Mouse (Mus musculus) CH12.LX (cell line): ENCODE measurements around the gene Mfrp. TPM values are rescaled to one million over a fixed set of nuclear protein-coding genes. Genes with fewer than 3 reads are reported as not detected.

ENCODE experiments used
- DNase-seq: peaks from one replicate; pipeline ENCODE4 v3.0.0-alpha.2; 2013; ENCODE audit errors: extremely low read depth
- H3K27ac ChIP-seq: 2 replicates; pipeline ENCODE4 v1.5.1; 2012; ENCODE audit warnings: low read depth, mild to moderate bottlenecking, control low read depth, moderate library complexity; ENCODE audit not compliant: insufficient read depth
- H3K27me3 ChIP-seq: replicated peaks from 2 replicates; pipeline ENCODE3; 2012; ENCODE audit warnings: inconsistent platforms
- H3K36me3 ChIP-seq, 2 experiments: replicated peaks in 1 of 2; 2 replicates each; pipeline versions ENCODE3 to v1.6.1; 2012; ENCODE audit warnings: inconsistent platforms in 1 of 2, low read length in 1 of 2, mild to moderate bottlenecking in 1 of 2, mixed read lengths in 1 of 2, moderate library complexity in 1 of 2; ENCODE audit not compliant: control insufficient read depth in 1 of 2, insufficient read depth in 1 of 2
- H3K4me1 ChIP-seq, 2 experiments: 2 replicates each; pipeline ENCODE4 v1.6.1; 2012; ENCODE audit warnings: inconsistent platforms in 1 of 2, moderate library complexity in 1 of 2; ENCODE audit not compliant: insufficient read depth in 2 of 2, control insufficient read depth in 1 of 2
- H3K4me2 ChIP-seq: 2 replicates; pipeline ENCODE4 v1.6.1; 2012; ENCODE audit warnings: low read depth, mild to moderate bottlenecking, control low read depth; ENCODE audit not compliant: poor library complexity, insufficient read depth, severe bottlenecking
- H3K4me3 ChIP-seq, 3 experiments: fragments of 150-350 bp in 1 of 3; sonication (generic) in 1 of 3; replicated peaks in 1 of 3; 2 replicates each; pipeline versions ENCODE3 to v1.5.1; 2011 to 2012; ENCODE audit warnings: low read depth in 2 of 3, low read length in 2 of 3, mild to moderate bottlenecking in 2 of 3, moderate library complexity in 2 of 3, control low read depth in 1 of 3, improper control_type of control experiment in 1 of 3, inconsistent platforms in 1 of 3, mixed read lengths in 1 of 3; ENCODE audit not compliant: poor library complexity in 1 of 3
- H3K79me2 ChIP-seq: replicated peaks from 2 replicates; pipeline ENCODE4 v1.6.1; 2012; ENCODE audit warnings: mild to moderate bottlenecking, moderate library complexity; ENCODE audit not compliant: control insufficient read depth, poor library complexity, insufficient read depth, severe bottlenecking; ENCODE audit errors: extremely low read depth
- H3K9ac ChIP-seq: 2 replicates; pipeline ENCODE4 v1.6.1; 2012; ENCODE audit warnings: low read depth, mild to moderate bottlenecking, control low read depth, moderate library complexity; ENCODE audit not compliant: insufficient read depth
- H3K9me3 ChIP-seq: replicated peaks from 2 replicates; pipeline ENCODE3; 2012; ENCODE audit warnings: low read length, inconsistent platforms, mixed read lengths
- CTCF ChIP-seq, 2 experiments: IDR thresholded peaks in 1 of 2; conservative IDR thresholded peaks in 1 of 2; 2 replicates each; pipeline ENCODE4 v1.5.1; 2011 to 2012; ENCODE audit warnings: low read depth in 2 of 2, low read length in 2 of 2, improper control_type of control experiment in 1 of 2, inconsistent platforms in 1 of 2, mild to moderate bottlenecking in 1 of 2, moderate library complexity in 1 of 2
- E2F4 ChIP-seq: IDR thresholded peaks from 2 replicates; pipeline ENCODE4 v1.6.1; 2011; ENCODE audit warnings: low read depth, low read length, improper control_type of control experiment; ENCODE audit not compliant: insufficient replicate concordance
- GABPA ChIP-seq: IDR thresholded peaks from 2 replicates; pipeline ENCODE4 v1.6.1; 2012; ENCODE audit warnings: low read depth, low read length, improper control_type of control experiment, inconsistent platforms; ENCODE audit not compliant: insufficient replicate concordance
- KAT2A ChIP-seq: IDR thresholded peaks from 2 replicates; pipeline ENCODE4 v1.6.1; 2012; ENCODE audit warnings: low read length, improper control_type of control experiment, inconsistent platforms; ENCODE audit not compliant: insufficient replicate concordance
- MYC ChIP-seq: IDR thresholded peaks from 2 replicates; pipeline ENCODE4 v1.6.1; 2011; ENCODE audit warnings: low read depth, mild to moderate bottlenecking, improper control_type of control experiment, low read length
- NELFE ChIP-seq: IDR thresholded peaks from 2 replicates; pipeline ENCODE4 v1.6.1; 2011; ENCODE audit warnings: low read depth, low read length, improper control_type of control experiment
- NRF1 ChIP-seq: IDR thresholded peaks from 2 replicates; pipeline ENCODE4 v1.6.1; 2014; ENCODE audit warnings: low read depth, mild to moderate bottlenecking, inconsistent platforms, low read length, improper control_type of control experiment, moderate library complexity
- PAX5 ChIP-seq: IDR thresholded peaks from 2 replicates; pipeline ENCODE4 v1.6.1; 2012; ENCODE audit warnings: low read length, inconsistent platforms, mixed read lengths
- POLR2AphosphoS2 ChIP-seq: IDR thresholded peaks from 2 replicates; pipeline ENCODE4 v1.6.1; 2011; ENCODE audit warnings: low read depth, low read length, improper control_type of control experiment
- ZC3H11A ChIP-seq: IDR thresholded peaks from 2 replicates; pipeline ENCODE4 v1.6.1; 2012; ENCODE audit warnings: low read depth, mild to moderate bottlenecking, inconsistent platforms, low read length, improper control_type of control experiment
- ZNF384 ChIP-seq: IDR thresholded peaks from 2 replicates; pipeline ENCODE4 v1.6.1; 2012; ENCODE audit warnings: low read depth, low read length, improper control_type of control experiment, inconsistent platforms
- dilution Hi-C: fragments of 300-500 bp; cut with MboI; formaldehyde crosslinking; loops from 2 replicates; pipeline ENCODE4 v1.14.3; 2020; ENCODE audit warnings: low sequenced_read_pairs; ENCODE audit not compliant: extremely low pct_unique_long_range_greater_than_20kb, extremely low pct_ligation_motif_present
- in situ Hi-C: fragments of 300-500 bp; cut with MboI; formaldehyde crosslinking; loops from 3 replicates; pipeline ENCODE4 v1.14.3; 2019; ENCODE audit warnings: low sequenced_read_pairs, low pct_ligation_motif_present, low pct_unique_long_range_greater_than_20kb, mixed read lengths
- polyA plus RNA-seq: library from polyadenylated mRNA; unstranded; fragments of >175 nt; gene quantifications from 2 replicates; pipeline ENCODE4 v1.2.1, GENCODE M21; 2012; ENCODE audit warnings: low read depth; ENCODE audit not compliant: insufficient read length
- total RNA-seq, 2 experiments: library from RNA; depleted of rRNA; stranded (reverse); fragments of 300-350 nt in 1 of 2; fragments of >200 nt in 1 of 2; gene quantifications; 2 replicates each; pipeline ENCODE4 v1.2.3; 2012 to 2014

Mfrp gene
- total and polyA plus RNA-seq, 3 experiments, result not detected

GRCm38 (mm10) chr9:44107557-44108179, 6.1 kb downstream of the Mfrp start:
- H3K9ac ChIP-seq, result no peak overlapping the region
- TF ChIP-seq E2F4 (no peak), CTCF (conservative IDR thresholded peaks at IDR 0.05 in 1 of 2, IDR thresholded peaks at IDR 0.05 in 1 of 2; ENCODE audit: low read depth in 2 of 2, low read length in 2 of 2) (peak; percentile 7 to 30; a peak in 2 of 4 replicates), NELFE (no peak), NRF1 (no peak)
- no peak overlapping the region for H3K27ac ChIP-seq
- no peak for DNase-seq
- peaks cover 36 to 76% of the 10 kb centered on the region in 2 experiments for H3K36me3 ChIP-seq
- dilution Hi-C loops, result no loop called here
- peaks cover 41% of the 10 kb centered on the region for H3K79me2 ChIP-seq
- no peaks in the 10 kb centered on the region for H3K9me3 ChIP-seq
- H3K4me2 ChIP-seq, result no peak overlapping the region
- no peak overlapping the region for H3K4me3 ChIP-seq
- in situ Hi-C loops, result no loop called here
- H3K27me3 ChIP-seq, result no peaks in the 10 kb centered on the region
- peaks cover 8 to 52% of the 10 kb centered on the region in 2 experiments for H3K4me1 ChIP-seq

GRCm38 (mm10) chr9:44108269-44109055, 6.9 kb downstream of the Mfrp start:
- DNase-seq, result no peak
- Histone ChIP-seq H3K27me3 (no peaks in the 10 kb centered on the region), H3K4me1 (peaks cover 8 to 52% of the 10 kb centered on the region in 2 experiments), H3K36me3 (peaks cover 36 to 68% of the 10 kb centered on the region in 2 experiments), H3K27ac (no peak overlapping the region), H3K9ac (no peak overlapping the region; the same call in 1 of the 2 replicates), H3K79me2 (peaks cover 42% of the 10 kb centered on the region), H3K4me2 (0 out of 2 replicates have a peak overlapping the region, but pooled peaks have one; percentile 64), H3K9me3 (no peaks in the 10 kb centered on the region), H3K4me3 (no peak overlapping the region)
- TF ChIP-seq PAX5, result no peak
- no peak for TF ChIP-seq MYC
- no peak for TF ChIP-seq ZNF384
- TF ChIP-seq GABPA, result no peak
- no peak for TF ChIP-seq KAT2A
- TF ChIP-seq POLR2AphosphoS2, result no peak
- no peak for TF ChIP-seq ZC3H11A
- in situ Hi-C loops, result no loop called here
- dilution Hi-C loops, result no loop called here
